In the genomic region with DNA sequence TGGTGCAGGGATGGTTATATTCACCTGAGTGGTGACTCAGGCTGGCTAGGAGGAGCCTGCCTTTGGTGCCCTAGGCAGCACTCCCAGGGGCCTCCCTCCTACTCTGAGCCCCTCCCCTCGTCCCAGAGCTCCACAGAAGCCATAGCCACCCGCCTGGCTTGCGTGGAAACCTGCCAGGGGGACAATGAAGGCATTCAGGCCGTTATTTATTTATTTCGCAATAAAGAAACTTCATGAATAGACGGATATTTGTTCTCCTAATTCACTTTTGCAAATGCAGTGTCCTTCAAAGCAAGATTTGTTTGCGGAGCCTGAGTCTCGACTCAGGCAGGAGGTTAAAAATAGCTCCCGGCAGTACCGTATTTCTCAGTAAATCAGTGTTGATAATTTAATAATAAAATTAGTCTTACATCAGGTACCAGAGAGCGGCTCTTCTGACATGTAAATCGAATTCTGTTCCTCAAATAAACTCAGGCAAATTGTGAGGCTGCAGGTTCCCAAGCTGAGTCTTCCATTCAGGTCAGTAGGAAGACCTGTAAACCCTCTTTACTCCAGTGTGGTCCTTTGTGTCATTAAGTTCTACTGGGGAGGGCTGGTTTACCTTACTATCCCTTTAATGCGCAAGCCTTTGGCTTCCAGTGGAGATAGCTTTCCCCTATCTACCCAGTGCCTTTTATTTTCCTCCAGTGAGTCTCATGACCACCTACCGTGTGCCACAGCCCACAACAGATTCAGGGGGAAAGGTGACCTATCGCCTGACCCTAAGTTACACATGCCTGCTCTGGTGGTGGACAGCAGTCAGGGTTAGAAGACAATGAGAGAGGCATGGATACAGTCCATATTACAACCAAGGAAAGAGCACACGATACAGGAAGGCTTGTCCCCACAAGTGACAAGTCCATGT, we compare ENCODE assay signal across 9 mouse cellular contexts. TPM values are rescaled to one million over a fixed set of nuclear protein-coding genes. Genes with fewer than 3 reads are reported as not detected.
DNase-seq lines count a peak whose midpoint lies in the region; ATAC-seq lines count a peak whose summit lies in the region.
"Had no signal": no experiment of that assay in that cellular context is flagged by ENCODE, and none has a peak within 500 bp of the region (broad histone marks: within the 10 kb centered on the region; RNA-seq: fewer than 3 reads in every experiment).

No protein-coding gene starts in this region.

- H3K9me3 ChIP-seq in heart, embryonic 10.5 days: no peaks in the 10 kb centered on the region
- no peaks in the 10 kb centered on the region for H3K9me3 ChIP-seq in liver, embryonic 12.5 days (replicated peaks)
- no peaks in the 10 kb centered on the region for H3K9me3 ChIP-seq in neural tube, embryonic 15.5 days (replicated peaks)

- H3K4me2 ChIP-seq in liver, embryonic 12.5 days: 0 out of 2 replicates have a peak overlapping the region, but pooled peaks have one; percentile 5
- peak overlapping the region; percentile 33 for H3K4me2 ChIP-seq in neural tube, embryonic 15.5 days

- H3K4me1 ChIP-seq in heart, embryonic 10.5 days: peaks cover 4% of the 10 kb centered on the region; the same call in 1 of the 2 replicates
- no peaks in the 10 kb centered on the region for H3K4me1 ChIP-seq in liver, embryonic 12.5 days
- H3K4me1 ChIP-seq in neural tube, embryonic 15.5 days: peaks cover 10% of the 10 kb centered on the region; the same call in 1 of the 2 replicates

- peak; percentile 15 to 20 for DNase-seq in cerebellum, adult 18-20 months
- peak; percentile 46 for DNase-seq in embryo, embryonic 10.5 days (ENCODE audit: low spot score)
- no peak for DNase-seq in heart, embryonic 10.5 days (ENCODE audit: low spot score)
- DNase-seq in kidney, postnatal 10 days: peak; percentile 30

- WGBS in heart, embryonic 10.5 days: 9% methylated on average over 16 of the region's 16 CpGs
- 18% methylated on average over 16 of the region's 16 CpGs for WGBS in liver, embryonic 12.5 days (ENCODE audit: insufficient replicate concordance)
- 9% methylated on average over 16 of the region's 16 CpGs for WGBS in neural tube, embryonic 15.5 days

- no peaks in the 10 kb centered on the region for H3K36me3 ChIP-seq in heart, embryonic 10.5 days
- no peaks in the 10 kb centered on the region for H3K36me3 ChIP-seq in liver, embryonic 12.5 days
- H3K36me3 ChIP-seq in neural tube, embryonic 15.5 days: no peaks in the 10 kb centered on the region

- ATAC-seq in cerebellum, adult (ENCODE audit: insufficient number of reproducible peaks, low FRiP score, low TSS enrichment): no peak
- no peak for ATAC-seq in liver, embryonic 12.5 days
- peak; percentile 77 for ATAC-seq in neural tube, embryonic 15.5 days (ENCODE audit: low FRiP score)
- no peak for ATAC-seq in erythroid progenitor cell, adult 5-6 weeks (replicated peaks; ENCODE audit: low FRiP score, poor library complexity, severe bottlenecking)

- peak overlapping the region; percentile 50 for H3K4me3 ChIP-seq in heart, embryonic 10.5 days
- H3K4me3 ChIP-seq in liver, embryonic 12.5 days: no peak overlapping the region
- no peak overlapping the region for H3K4me3 ChIP-seq in neural tube, embryonic 15.5 days (replicated peaks)

- no peak overlapping the region for H3K9ac ChIP-seq in liver, embryonic 12.5 days
- H3K9ac ChIP-seq in neural tube, embryonic 15.5 days (replicated peaks): no peak overlapping the region

- H3K27me3 ChIP-seq in heart, embryonic 10.5 days (ENCODE audit: insufficient read depth, poor library complexity, severe bottlenecking): no peaks in the 10 kb centered on the region
- H3K27me3 ChIP-seq in liver, embryonic 12.5 days (replicated peaks): peaks cover 12% of the 10 kb centered on the region; the same call in 1 of the 2 replicates
- peaks cover 42% of the 10 kb centered on the region for H3K27me3 ChIP-seq in neural tube, embryonic 15.5 days (replicated peaks)

- H3K27ac ChIP-seq in heart, embryonic 10.5 days: peak overlapping the region; percentile 81
- no peak overlapping the region for H3K27ac ChIP-seq in liver, embryonic 12.5 days
- no peak overlapping the region for H3K27ac ChIP-seq in neural tube, embryonic 15.5 days (replicated peaks)

RNA-seq across cellular contexts. Expression of gene C1ql2, which starts 17.2 kb away (rescaled TPM):
- not detected in 2 replicates for polyA plus RNA-seq in heart, embryonic 10.5 days (2016; fragmentation: Nextera tagmentation; extraction: Ambion mirVana)
- polyA plus RNA-seq in liver, embryonic 12.5 days (2016; fragmentation: Nextera tagmentation; extraction: Ambion mirVana): not detected in 2 replicates
- 1.4 and 3.2 TPM in 2 replicates for polyA plus RNA-seq in neural tube, embryonic 15.5 days (2015; fragmentation: Nextera tagmentation; extraction: Ambion mirVana)
- total RNA-seq in erythroid progenitor cell, adult 5-6 weeks (2015; ENCODE audit: low replicate concordance): not detected in 2 replicates
- not detected in 2 replicates for total RNA-seq in erythroid progenitor cell, adult 5-6 weeks (2017; ENCODE audit: low replicate concordance)
- total RNA-seq: common myeloid progenitor, adult 5-6 weeks had no signal
